Mouse (Mus musculus) cerebellum, postnatal 4 days (tissue): Measurements from ENCODE around the gene Tmem238.
A peak's percentile ranks its signal among the peaks of the same experiment; 100 is the strongest.

ENCODE experiments used
- DNase-seq, 2 experiments: peaks; one replicate each; pipeline ENCODE4 v3.0.0; 2022; ENCODE audit warnings: low spot score in 2 of 2, mixed read lengths in 1 of 2

Tmem238 gene

DNA sequence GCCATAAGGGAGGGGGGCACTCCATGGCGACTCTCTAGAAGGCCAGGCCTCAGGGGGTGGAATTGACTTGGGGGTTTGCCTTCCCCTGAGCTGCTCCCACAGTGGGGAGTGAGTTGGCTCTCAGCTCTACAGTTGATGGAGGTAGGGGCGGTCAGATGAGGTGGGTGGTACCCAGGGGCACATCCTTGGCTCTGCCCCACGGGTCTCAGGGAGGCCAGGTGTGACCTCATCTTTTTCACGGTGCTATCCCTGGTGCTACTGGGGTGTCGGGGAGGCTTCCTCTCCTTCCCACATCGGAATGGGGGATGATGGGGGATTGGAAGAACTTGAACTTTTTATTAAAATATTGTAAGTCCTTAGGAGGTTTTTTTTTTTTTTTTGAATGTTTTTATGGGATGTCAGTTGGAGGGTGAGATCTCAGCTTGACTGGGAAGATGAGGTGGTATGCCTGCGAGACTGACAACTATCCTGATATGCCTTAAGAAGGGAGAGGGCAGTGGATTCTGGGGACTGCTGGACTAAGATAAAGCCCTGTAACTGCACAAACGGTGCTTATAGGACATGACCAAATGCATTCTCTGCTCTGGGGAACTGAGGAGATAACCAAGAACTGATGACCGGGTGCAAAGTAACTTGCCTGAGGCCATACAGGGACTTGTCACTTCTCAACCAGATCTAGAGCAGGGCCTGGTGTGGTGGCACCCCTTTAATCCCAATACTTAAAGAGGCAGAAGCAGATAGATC is 42.1 kb downstream of the Tmem238 start:
- no peak for DNase-seq

DNA sequence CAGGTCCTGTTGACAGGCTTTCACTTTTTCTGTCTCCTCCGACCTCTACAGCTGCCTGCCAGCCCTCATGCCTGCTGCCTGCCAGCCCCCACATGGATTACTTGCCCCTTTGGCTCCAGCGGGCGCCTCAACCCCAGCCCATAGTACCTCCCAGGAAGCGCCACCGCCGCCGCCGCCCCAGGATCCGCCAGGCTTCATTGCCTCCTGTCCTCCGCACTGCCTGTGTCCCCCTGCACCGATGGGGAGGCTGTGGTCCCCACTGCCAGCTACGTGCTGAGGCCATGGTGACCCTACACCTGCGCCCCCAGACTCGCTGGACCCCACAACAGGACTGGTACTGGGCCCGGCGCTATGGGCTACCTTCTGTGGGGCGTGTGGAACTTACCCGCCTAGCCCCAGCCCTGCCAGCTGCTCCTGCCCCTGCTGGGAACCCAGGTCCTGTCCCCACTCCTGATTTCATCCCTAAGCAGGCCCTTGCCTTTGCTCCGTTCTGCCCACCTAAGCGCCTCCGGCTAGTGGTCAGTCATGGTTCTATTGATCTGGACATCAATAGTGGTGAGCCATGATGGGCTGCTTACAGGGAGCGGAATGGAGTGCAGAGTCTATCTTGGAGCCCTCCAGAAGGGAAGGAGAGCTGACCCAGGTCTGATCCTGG is 43.0 kb downstream of the Tmem238 start:
- no peak for DNase-seq

DNA sequence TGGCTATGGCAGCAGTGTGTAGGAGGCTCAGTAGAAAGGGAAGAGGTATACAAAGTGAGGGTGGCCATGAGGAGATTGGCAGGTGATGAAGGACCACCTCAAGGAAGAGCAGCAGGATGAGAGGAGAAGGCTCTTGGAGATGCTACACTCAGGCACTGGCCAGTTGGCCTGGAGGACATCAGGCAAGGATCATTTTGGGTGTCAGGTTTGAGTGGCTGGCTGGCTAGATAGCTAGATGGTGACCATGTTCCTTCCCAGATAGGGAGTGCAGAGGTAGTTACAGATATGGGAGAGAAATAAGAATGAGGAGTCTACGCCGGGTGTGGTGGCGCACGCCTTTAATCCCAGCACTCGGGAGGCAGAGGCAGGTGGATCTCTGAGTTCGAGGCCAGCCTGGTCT is 44.6 kb downstream of the Tmem238 start:
- DNase-seq: no peak

DNA sequence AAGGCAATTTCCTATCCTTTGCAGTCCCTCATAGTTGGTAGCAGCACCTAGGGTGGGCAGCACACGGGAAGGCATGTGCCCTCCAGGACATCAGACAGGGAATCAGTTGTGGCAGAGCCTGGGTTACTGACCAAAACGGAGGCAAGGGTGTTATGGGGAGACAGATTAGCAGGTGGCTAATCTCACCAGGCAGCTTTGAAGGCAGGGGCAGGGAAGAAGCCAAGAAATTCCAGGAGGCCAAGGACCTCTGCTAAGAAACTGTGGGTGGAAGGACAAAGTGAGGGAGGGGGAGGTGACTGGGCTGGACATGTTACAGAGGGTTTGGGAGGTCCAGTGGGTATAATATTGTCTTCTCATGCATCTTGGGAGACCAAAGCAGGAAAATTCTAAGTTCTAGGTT is 46.1 kb downstream of the Tmem238 start:
- DNase-seq: no peak

DNA sequence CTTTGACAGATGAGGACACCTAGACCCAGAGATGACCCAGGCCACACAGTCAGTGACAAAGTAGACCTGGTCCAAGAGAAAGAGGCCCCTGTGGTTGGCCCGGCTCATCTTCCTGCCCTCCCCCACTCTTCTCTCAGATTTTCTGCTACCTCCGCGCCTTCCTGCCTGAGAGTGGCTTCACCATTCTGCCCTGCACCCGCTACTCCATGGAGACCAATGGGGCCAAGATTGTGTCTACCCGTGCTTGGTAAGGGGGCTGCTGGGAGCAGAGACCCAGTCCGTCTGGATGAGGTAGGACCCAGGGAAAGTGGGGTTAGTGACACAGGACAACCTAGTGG is 47.0 kb downstream of the Tmem238 start:
- DNase-seq: no peak

DNA sequence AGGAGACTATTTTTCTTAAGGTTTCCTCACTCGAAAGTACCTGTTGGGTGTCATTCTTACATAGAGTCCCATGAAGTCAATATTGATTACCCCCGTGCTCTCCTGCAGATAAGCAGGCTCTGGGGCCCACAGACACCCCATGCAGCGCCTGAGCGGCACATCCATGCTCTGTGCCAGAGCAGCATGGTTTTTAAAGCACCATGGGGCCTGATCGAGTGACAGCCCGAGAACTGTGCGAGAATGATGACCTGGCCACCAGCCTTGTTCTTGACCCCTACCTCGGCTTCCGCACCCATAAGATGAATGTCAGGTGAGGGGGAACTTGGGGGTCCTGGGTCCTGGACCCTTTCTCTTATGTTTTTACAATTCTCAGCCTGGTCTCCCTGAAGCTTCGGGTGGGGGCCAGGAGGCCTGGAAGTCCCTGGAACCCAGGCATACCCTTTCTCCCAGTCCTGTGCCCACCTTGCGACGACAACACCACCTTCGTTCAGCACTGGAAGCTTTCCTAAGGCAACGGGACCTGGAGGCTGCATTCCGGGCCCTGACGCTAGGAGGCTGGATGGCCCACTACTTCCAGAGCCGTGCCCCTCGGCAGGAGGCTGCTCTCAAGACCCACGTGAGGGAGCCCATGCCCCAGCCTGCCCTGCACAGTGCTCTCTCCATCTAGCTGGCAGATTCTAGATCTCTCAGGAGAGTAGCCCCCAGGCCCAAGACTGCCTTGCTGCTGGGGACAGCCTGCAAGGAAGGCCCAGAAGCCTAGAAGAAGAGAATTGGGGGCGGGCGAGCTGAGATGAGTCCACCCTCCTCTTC is 47.6 kb downstream of the Tmem238 start:
- no peak for DNase-seq

DNA sequence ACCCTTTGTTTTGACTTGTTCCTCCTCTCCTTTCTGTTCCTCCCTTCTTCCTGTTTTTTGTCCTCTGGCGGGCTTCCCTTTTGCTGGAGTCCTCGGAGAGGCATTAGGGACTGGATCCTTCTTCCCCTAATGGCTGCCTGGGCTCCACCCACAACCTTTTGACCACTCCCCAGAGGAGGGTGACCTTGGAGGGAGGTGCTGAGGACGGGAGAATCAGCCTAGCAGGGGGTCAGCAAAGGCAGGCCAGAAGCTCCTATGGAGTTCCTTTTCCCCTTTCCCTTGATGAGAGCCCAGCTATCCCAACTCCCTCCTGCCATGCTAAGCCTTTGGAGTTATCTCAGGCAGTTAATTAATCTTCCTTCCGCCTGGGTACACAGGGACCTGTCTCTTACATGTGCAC is 48.3 kb downstream of the Tmem238 start:
- DNase-seq: peak in 1 of 2 experiments; percentile 38

DNA sequence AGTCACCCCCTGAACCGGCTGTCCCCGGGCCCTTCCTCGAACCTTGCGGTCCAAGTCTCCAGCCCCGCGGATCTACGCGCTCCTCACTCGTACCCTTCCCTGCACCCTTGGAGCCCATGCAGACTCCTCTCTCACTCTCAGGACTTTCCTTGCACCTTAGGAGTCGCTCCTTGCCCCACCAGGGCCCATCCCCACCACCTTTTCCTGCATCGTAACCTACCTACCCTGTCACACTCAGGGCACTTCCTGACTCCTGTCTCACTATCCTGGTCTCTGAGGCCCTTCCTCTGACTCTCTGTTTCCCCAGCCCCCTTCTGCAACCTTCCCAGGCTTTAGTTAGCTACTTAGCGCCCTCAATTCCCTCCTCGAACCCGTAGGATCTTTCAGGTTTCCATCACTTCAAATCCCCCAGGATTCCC is 49.1 kb downstream of the Tmem238 start:
- peak in 1 of 2 experiments; percentile 13 for DNase-seq

DNA sequence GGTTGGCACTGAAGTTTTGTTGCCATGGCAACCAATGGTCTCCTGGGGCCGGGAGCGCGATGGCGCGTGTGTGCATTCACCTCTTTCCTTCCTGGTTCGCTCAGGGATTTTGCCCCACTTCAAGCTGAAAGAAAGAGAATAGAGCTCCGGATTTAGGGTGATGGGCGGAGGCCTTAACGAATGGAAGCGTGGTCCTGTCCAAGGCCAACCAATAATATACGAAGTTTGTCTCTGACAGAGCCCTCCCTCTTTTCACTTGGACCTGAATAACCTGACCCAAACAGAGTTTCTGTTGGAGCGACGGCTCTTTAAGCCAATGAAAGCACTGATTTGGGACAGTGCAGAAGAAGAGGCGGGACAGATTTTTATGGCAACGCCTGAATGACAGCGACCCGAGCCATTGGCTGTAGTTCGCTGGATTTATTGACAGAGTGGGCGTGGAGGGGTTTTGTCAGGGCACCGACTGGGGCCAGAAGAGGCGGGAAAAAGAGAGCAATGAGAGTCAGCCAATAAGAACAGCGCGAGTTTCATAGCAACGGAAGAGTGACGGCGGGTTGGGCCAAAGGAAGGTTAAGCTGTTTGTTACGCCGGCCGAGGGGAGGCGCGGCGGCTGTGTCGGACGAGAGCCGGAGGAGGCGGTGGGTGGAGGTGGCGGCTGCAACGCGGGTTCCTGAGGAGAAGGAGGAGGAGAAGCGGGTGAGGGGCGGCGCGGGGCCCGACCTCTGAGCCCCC is 49.7 kb downstream of the Tmem238 start, which contains the start of gene Kmt5c:
Gene Kmt5c, plus strand, starts transcription at position 572 of the 732 bp plus-strand sequence.
- DNase-seq: peak; percentile 91 to 97

DNA sequence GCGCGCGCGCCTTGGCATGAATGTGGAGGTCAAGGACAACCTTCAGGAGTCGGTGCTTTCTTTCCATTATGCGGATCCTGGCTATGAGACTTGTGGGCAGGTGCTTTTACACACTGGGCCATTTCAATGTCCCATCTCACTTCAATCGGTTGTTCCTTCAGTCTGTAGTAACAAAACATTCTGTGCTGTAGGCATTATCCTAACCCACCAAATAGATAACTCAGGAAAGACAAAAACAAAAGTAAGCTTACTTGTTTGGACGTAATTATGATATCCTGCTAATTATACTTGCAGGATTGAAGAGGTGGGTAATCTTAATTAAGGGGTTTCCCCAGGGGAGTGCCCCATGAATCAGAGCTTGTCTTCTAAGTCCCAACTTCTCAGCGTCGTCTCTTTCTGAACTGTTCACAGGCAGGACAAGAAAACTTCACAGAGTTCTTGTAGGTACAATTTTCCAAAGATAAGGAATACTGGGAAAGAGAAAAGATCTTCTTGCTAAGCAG is 50.4 kb downstream of the Tmem238 start:
- no peak for DNase-seq
